ENCODE assay signal across 21 mouse cellular contexts in the genomic region with DNA sequence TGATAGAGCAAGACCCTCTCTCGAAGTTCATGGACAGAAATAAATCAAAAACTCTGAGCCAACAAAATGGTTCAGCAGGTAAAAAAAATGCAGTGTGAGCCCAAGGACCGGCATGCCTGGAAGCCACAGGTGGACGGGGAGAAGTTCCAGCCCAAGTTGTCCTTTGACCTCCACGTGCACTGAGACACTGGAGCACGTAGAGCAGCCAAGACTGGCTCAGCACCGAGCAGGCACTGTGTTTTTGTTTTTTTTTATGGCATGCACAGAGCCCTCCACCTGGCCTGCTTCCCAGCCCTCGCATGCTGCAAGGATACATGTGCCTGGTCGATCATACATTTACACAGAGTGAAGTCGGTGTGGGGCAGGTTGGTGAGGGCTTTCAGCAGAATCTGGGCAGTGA. TPM values are rescaled to one million over a fixed set of nuclear protein-coding genes. Genes with fewer than 3 reads are reported as not detected.
A peak's percentile ranks its signal among the peaks of the same experiment; 100 is the strongest.
DNase-seq lines count a peak whose midpoint lies in the region; ATAC-seq and TF ChIP-seq lines count a peak whose summit lies in the region.
"Had no signal": no experiment of that assay in that cellular context is flagged by ENCODE, and none has a peak within 500 bp of the region (broad histone marks: within the 10 kb centered on the region; RNA-seq: fewer than 3 reads in every experiment).

No protein-coding gene starts in this region.

- 58% methylated on average over 9 of the region's 9 CpGs for WGBS in heart, postnatal 0 days
- WGBS in heart, embryonic 12.5 days = 88% methylated on average over 9 of the region's 9 CpGs
- WGBS in liver, adult 2 months = 20% methylated on average over 9 of the region's 9 CpGs
- 86% methylated on average over 9 of the region's 9 CpGs for WGBS in liver, embryonic 12.5 days (ENCODE audit: insufficient replicate concordance)

- no peak overlapping the region for H3K4me3 ChIP-seq in heart, postnatal 0 days (ENCODE audit: low read depth, low read length)
- H3K4me3 ChIP-seq in heart, embryonic 12.5 days = no peak overlapping the region
- no peak overlapping the region for H3K4me3 ChIP-seq in liver, adult 2 months (ENCODE audit: insufficient read depth, low read depth, low read length)
- no peak overlapping the region for H3K4me3 ChIP-seq in liver, embryonic 12.5 days
- H3K4me3 ChIP-seq: embryonic facial prominence, embryonic 15.5 days; erythroblast, embryonic 14.5 days; forebrain, embryonic 10.5 days; gastrocnemius, adult 2 months; heart, embryonic 13.5 days; hindbrain, embryonic 13.5 days had no signal

- TF ChIP-seq EP300 in heart, postnatal 0 days (IDR thresholded peaks at IDR 0.05; ENCODE audit: low read depth) = no peak

- ATAC-seq in heart, postnatal 0 days (ENCODE audit: insufficient read depth, low read depth) = no peak
- ATAC-seq in heart, embryonic 12.5 days (ENCODE audit: insufficient number of reproducible peaks, low FRiP score) = no peak
- ATAC-seq in liver, embryonic 12.5 days = no peak
- ATAC-seq: forebrain, embryonic 14.5 days had no signal

- TF ChIP-seq CTCF in heart, postnatal 0 days (IDR thresholded peaks at IDR 0.05; ENCODE audit: low read depth) = no peak
- no peak for TF ChIP-seq CTCF in liver, adult 2 months (IDR thresholded peaks at IDR 0.05; ENCODE audit: low read depth, low read length)

- no peak for DNase-seq in heart, postnatal 0 days (ENCODE audit: low spot score)
- peak; percentile 94 for DNase-seq in liver, adult 2 months (ENCODE audit: extremely low read depth, low read depth, low spot score)
- peak; percentile 77 for DNase-seq in kidney, postnatal 14 days
- DNase-seq in adrenal gland, adult 2 months = no peak
- no peak for DNase-seq in ovary, postnatal 10 days (ENCODE audit: low spot score)
- DNase-seq: adrenal gland, postnatal 25 days; cerebellum, adult 18-20 months; cerebellum, postnatal 14 days; embryo, embryonic 11 days; gastrocnemius, adult 2 months; gastrocnemius, postnatal 25 days; heart, postnatal 10 days; heart, postnatal 4 days had no signal

- H3K79me2 ChIP-seq in liver, adult 2 months (ENCODE audit: control insufficient read depth, insufficient read depth, low read length) = peaks cover 5% of the 10 kb centered on the region; the same call in 1 of the 2 replicates

- peak overlapping the region; percentile 34; the same call in 1 of the 2 replicates for H3K27ac ChIP-seq in heart, postnatal 0 days (ENCODE audit: low read depth)
- H3K27ac ChIP-seq in heart, embryonic 12.5 days (ENCODE audit: poor library complexity, severe bottlenecking) = no peak overlapping the region
- H3K27ac ChIP-seq in liver, adult 2 months (replicated peaks; ENCODE audit: insufficient read depth, low read depth, low read length) = peak overlapping the region; percentile 70
- H3K27ac ChIP-seq in liver, embryonic 12.5 days = no peak overlapping the region
- H3K27ac ChIP-seq: embryonic facial prominence, embryonic 15.5 days; forebrain, embryonic 10.5 days; gastrocnemius, adult 2 months; heart, embryonic 13.5 days; hindbrain, embryonic 13.5 days had no signal

- peaks cover 57% of the 10 kb centered on the region for H3K36me3 ChIP-seq in heart, postnatal 0 days (replicated peaks; ENCODE audit: control insufficient read depth, insufficient read depth, low read length)
- H3K36me3 ChIP-seq in heart, embryonic 12.5 days = peaks cover 64% of the 10 kb centered on the region
- peaks cover 5% of the 10 kb centered on the region; the same call in 1 of the 2 replicates for H3K36me3 ChIP-seq in liver, adult 2 months (ENCODE audit: control insufficient read depth, insufficient read depth, low read length)
- peaks cover 72% of the 10 kb centered on the region for H3K36me3 ChIP-seq in liver, embryonic 12.5 days

- no peak overlapping the region for H3K9ac ChIP-seq in heart, postnatal 0 days (replicated peaks; ENCODE audit: low read depth, low read length)
- H3K9ac ChIP-seq in heart, embryonic 12.5 days = no peak overlapping the region
- H3K9ac ChIP-seq in liver, adult 2 months (ENCODE audit: low read depth, low read length) = no peak overlapping the region
- H3K9ac ChIP-seq in liver, embryonic 12.5 days = no peak overlapping the region
- H3K9ac ChIP-seq: embryonic facial prominence, embryonic 15.5 days; heart, embryonic 13.5 days; hindbrain, embryonic 13.5 days had no signal

- no peaks in the 10 kb centered on the region for H3K9me3 ChIP-seq in heart, postnatal 0 days (replicated peaks; ENCODE audit: control insufficient read depth, low read length)
- no peaks in the 10 kb centered on the region for H3K9me3 ChIP-seq in heart, embryonic 12.5 days (replicated peaks)
- H3K9me3 ChIP-seq in liver, embryonic 12.5 days (replicated peaks) = no peaks in the 10 kb centered on the region
- H3K9me3 ChIP-seq: embryonic facial prominence, embryonic 15.5 days; forebrain, embryonic 10.5 days; heart, embryonic 13.5 days; hindbrain, embryonic 13.5 days had no signal

- peaks cover 9% of the 10 kb centered on the region for H3K4me1 ChIP-seq in heart, postnatal 0 days (ENCODE audit: control insufficient read depth, insufficient read depth)
- H3K4me1 ChIP-seq in heart, embryonic 12.5 days (replicated peaks) = peaks cover 12% of the 10 kb centered on the region
- H3K4me1 ChIP-seq in liver, adult 2 months (ENCODE audit: control insufficient read depth, insufficient read depth, low read length) = peaks cover 17% of the 10 kb centered on the region
- H3K4me1 ChIP-seq in liver, embryonic 12.5 days = peaks cover 27% of the 10 kb centered on the region

- H3K4me2 ChIP-seq in heart, postnatal 0 days (ENCODE audit: low read depth, low read length) = no peak overlapping the region
- no peak overlapping the region for H3K4me2 ChIP-seq in heart, embryonic 12.5 days
- H3K4me2 ChIP-seq in liver, embryonic 12.5 days = no peak overlapping the region
- H3K4me2 ChIP-seq: embryonic facial prominence, embryonic 15.5 days; heart, embryonic 13.5 days; hindbrain, embryonic 13.5 days had no signal

- no peak for TF ChIP-seq POLR2A in liver, adult 2 months (IDR thresholded peaks at IDR 0.05; ENCODE audit: extremely low read depth, insufficient read depth, low read length)

- no peaks in the 10 kb centered on the region for H3K27me3 ChIP-seq in heart, postnatal 0 days (ENCODE audit: control insufficient read depth, insufficient read depth, low read length)
- H3K27me3 ChIP-seq in heart, embryonic 12.5 days (replicated peaks) = no peaks in the 10 kb centered on the region
- no peaks in the 10 kb centered on the region for H3K27me3 ChIP-seq in liver, adult 2 months (ENCODE audit: control insufficient read depth, insufficient read depth, low read length)
- H3K27me3 ChIP-seq in liver, embryonic 12.5 days (replicated peaks) = no peaks in the 10 kb centered on the region
- H3K27me3 ChIP-seq: embryonic facial prominence, embryonic 15.5 days; heart, embryonic 13.5 days; hindbrain, embryonic 13.5 days had no signal

RNA-seq across cellular contexts. Expression of a gene that starts 4.1 kb away (rescaled TPM):
- total RNA-seq in heart, postnatal 0 days (2014; rRNA removed; ENCODE audit: low replicate concordance) = 366 and 476 TPM in 2 replicates
- 261 and 264 TPM in 2 replicates for polyA plus RNA-seq in heart, postnatal 0 days (2015; fragmentation: Nextera tagmentation; extraction: Ambion mirVana)
- 254 and 255 TPM in 2 replicates for polyA plus RNA-seq in heart, embryonic 12.5 days (2016; fragmentation: Nextera tagmentation; extraction: Ambion mirVana)
- 64.8 and 73.2 TPM in 2 replicates for total RNA-seq in liver, adult 2 months (2014; rRNA removed)
- 86.3 and 91.2 TPM in 2 replicates for polyA plus RNA-seq in liver, adult 2 months (2012; rRNA removed)
- polyA plus RNA-seq in liver, embryonic 12.5 days (2016; fragmentation: Nextera tagmentation; extraction: Ambion mirVana) = 325 and 336 TPM in 2 replicates
- total RNA-seq in adrenal gland, adult 2 months (2021) = 100 to 1,000 TPM; 259 to 280 TPM
- 118 and 138 TPM in 2 replicates for polyA plus RNA-seq in adrenal gland, adult 2 months (2012; rRNA removed)

RNA-seq across cellular contexts. Expression of a gene that starts 4.3 kb away (rescaled TPM):
- 0.15 TPM in 1 of 2 replicates, not detected in the other for total RNA-seq in heart, postnatal 0 days (2014; rRNA removed; ENCODE audit: low replicate concordance)
- polyA plus RNA-seq in heart, postnatal 0 days (2015; fragmentation: Nextera tagmentation; extraction: Ambion mirVana) = 1.4 and 1.8 TPM in 2 replicates
- 5.8 and 6.5 TPM in 2 replicates for polyA plus RNA-seq in heart, embryonic 12.5 days (2016; fragmentation: Nextera tagmentation; extraction: Ambion mirVana)
- total RNA-seq in liver, adult 2 months (2014; rRNA removed) = 0.18 and 0.54 TPM in 2 replicates
- polyA plus RNA-seq in liver, adult 2 months (2012; rRNA removed) = 1.2 and 1.5 TPM in 2 replicates
- 33.3 and 35.0 TPM in 2 replicates for polyA plus RNA-seq in liver, embryonic 12.5 days (2016; fragmentation: Nextera tagmentation; extraction: Ambion mirVana)
- total RNA-seq in adrenal gland, adult 2 months (2021) = 1 to 10 TPM in 1 of 2 experiments, under 1 TPM in 1; 0.37 to 1.3 TPM
- 2.2 TPM in 2 replicates for polyA plus RNA-seq in adrenal gland, adult 2 months (2012; rRNA removed)

RNA-seq across cellular contexts. Expression of a gene that starts 15.4 kb away (rescaled TPM):
- total RNA-seq in heart, postnatal 0 days (2014; rRNA removed; ENCODE audit: low replicate concordance) = 120 and 139 TPM in 2 replicates
- polyA plus RNA-seq in heart, postnatal 0 days (2015; fragmentation: Nextera tagmentation; extraction: Ambion mirVana) = 135 and 171 TPM in 2 replicates
- polyA plus RNA-seq in heart, embryonic 12.5 days (2016; fragmentation: Nextera tagmentation; extraction: Ambion mirVana) = 317 and 318 TPM in 2 replicates
- total RNA-seq in liver, adult 2 months (2014; rRNA removed) = 47.4 and 87.1 TPM in 2 replicates
- polyA plus RNA-seq in liver, adult 2 months (2012; rRNA removed) = 125 and 145 TPM in 2 replicates
- 165 and 166 TPM in 2 replicates for polyA plus RNA-seq in liver, embryonic 12.5 days (2016; fragmentation: Nextera tagmentation; extraction: Ambion mirVana)
- 100 to 1,000 TPM; 247 to 264 TPM for total RNA-seq in adrenal gland, adult 2 months (2021)
- 301 and 316 TPM in 2 replicates for polyA plus RNA-seq in adrenal gland, adult 2 months (2012; rRNA removed)

Comparison
In these comparisons a context has a peak if more than half of its experiments do, and no peak if none do; other contexts are left out.
1. H3K27ac ChIP-seq: peak in heart, postnatal 0 days (single experiment) and liver, adult 2 months (single experiment); none in heart, embryonic 12.5 days (single experiment) and liver, embryonic 12.5 days (single experiment).
2. DNase-seq: peak in liver, adult 2 months (single experiment) and kidney, postnatal 14 days (single experiment); none in heart, postnatal 0 days (single experiment), adrenal gland, adult 2 months (single experiment) and ovary, postnatal 10 days (single experiment).